Mouse (Mus musculus): ENCODE results near the gene Drd2.

DNA sequence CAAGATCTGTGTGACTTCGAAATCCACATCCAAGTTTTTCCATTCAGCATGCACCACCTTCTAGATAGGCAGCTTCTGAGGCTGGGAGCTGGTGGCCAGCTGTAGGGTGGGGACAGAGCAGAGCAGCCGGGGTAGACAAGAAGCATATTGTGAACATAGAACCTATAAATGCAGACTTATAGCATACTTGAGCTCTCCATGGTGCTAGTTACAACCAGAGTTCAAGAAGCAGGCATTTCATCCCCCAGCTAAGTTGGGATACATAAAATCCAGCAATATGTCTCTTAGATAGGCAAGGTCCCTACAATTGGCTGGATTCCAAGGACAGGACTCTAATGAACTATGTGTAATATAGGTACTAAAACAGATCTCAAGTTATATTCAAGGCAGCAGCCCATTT lies 63.3 kb downstream of the Drd2 start:
- TF ChIP-seq CTCF (IDR thresholded peaks at IDR 0.05; ENCODE audit: control insufficient read depth, insufficient read depth, insufficient read length) (no peak), MYOD1 (IDR thresholded peaks at IDR 0.05; ENCODE audit: control insufficient read depth, insufficient read length, low read depth) (no peak), MYOG (IDR thresholded peaks at IDR 0.05; ENCODE audit: control insufficient read depth, extremely low read depth, insufficient read length) (no peak), MAX (IDR thresholded peaks at IDR 0.05) (no peak), USF1 (IDR thresholded peaks at IDR 0.05; ENCODE audit: low read depth) (no peak), CEBPB (IDR thresholded peaks at IDR 0.05; ENCODE audit: low read depth) (no peak), FOSL1 (IDR thresholded peaks at IDR 0.05; ENCODE audit: insufficient read depth, low read length, poor library complexity, severe bottlenecking) (no peak)
